Mouse (Mus musculus) urinary bladder, postnatal 4 days (tissue): ENCODE data around the gene Myo9b.
A peak's percentile ranks its signal among the peaks of the same experiment; 100 is the strongest.

Experiments
- DNase-seq, 2 experiments: peaks; one replicate each; pipeline ENCODE4 v3.0.0; 2021 to 2022; ENCODE audit warnings: low spot score in 2 of 2

Myo9b gene

DNA sequence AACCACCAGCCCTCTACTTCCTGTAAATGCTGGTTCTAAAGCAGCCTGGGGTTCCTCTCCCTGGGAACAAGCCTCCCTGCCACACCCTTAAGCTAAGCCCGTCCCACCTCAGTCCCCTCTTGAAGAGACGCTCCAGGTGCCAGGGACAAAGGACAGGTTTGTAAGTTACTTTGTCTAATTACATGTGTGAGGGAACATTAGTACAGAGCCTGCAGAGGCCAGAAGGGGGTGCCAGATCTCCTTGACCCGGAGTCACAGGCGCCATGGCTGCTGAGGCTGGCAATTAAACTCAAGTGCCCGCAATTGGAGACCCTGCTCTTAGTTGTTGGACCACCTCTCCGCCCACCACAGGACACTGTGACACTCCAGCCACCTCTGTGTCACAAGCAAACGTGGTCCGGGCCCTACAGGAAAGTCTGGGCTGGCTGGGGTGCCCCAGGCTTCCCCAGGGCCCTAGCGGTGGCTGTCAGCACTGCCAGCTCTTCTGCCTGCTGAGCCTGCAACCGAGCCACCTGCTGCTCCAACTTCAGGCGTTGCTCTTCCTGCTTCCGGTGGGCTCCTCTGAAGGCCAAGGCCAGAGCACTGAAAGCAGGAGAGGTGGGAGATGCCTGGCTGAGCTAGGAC lies 112.8 kb downstream of the Myo9b start:
- no peak for DNase-seq

DNA sequence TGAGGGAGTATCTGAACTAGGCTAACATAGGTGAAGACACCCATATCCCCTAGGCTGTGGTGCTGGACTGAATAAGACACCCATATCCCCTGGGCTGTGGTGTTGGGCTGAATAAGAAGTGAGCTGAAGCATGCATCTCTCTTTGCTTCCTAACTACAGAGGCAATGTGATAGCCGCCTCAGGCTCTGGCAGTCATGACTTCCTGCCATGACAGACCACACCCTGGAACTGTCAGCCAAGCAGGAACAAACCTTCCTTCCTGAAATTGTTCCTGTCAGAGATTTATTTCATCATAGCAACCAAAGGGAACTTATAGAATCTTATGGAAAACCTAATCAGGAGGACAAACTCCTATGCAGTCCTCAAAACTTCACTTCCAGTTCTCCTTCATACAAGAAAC lies 115.8 kb downstream of the Myo9b start:
- DNase-seq: no peak

DNA sequence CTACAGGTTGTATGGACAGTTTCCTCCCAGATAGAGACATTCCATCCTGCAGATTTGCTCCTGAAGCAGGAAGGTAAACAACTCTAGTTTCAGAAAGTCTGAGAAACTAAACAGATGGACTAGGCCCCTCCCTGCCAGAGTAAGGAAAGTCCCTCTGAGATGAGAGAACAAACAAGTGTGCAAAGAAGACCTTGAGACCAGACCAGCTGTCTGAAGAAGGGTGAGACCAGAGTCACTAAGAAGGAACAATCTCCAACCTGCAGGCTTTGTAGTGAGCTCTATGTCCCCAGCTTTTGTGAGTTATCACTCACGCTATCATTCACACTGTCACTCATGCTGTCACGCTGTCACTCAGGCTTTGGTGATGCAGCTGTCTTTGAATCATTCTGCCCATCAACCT lies 119.2 kb downstream of the Myo9b start:
- no peak for DNase-seq

DNA sequence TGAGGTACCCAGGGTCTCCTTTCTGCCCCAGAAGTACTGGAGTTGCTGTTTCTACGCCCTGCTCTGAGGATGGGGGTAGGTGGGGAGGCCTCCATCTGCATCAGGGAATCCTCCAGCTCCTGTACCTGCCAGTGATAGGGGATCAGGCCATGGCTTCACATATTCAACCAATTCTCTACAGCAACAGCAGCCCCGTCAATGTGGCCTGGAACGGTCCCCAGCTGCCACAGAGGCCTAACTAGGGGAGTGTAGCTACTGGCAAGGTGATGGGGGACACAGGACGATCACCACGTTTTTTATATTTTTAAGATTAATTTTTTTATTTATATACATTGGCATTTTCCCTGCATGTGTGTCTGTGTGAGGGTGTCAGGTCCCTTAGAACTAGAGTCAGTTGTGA lies 119.9 kb downstream of the Myo9b start:
- DNase-seq: no peak

DNA sequence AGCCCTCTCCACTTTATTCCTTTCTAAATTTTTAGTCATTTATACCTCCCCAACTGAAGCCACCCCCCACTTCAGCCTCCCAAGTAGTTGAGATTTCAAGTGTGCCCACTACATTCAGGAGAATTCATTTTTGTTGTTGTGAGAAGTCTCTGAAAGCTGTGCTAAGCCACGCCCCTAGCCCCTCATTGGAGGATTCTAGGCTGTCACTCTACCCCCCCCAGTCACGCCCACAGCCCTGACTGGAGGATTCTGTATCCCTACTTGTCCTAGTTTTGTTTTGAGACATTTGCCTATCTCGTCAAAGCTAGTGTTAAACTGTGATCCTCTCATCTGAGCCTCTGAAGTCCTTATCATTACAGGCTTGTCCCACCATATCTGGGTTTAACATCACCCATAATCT lies 120.4 kb downstream of the Myo9b start:
- no peak for DNase-seq

DNA sequence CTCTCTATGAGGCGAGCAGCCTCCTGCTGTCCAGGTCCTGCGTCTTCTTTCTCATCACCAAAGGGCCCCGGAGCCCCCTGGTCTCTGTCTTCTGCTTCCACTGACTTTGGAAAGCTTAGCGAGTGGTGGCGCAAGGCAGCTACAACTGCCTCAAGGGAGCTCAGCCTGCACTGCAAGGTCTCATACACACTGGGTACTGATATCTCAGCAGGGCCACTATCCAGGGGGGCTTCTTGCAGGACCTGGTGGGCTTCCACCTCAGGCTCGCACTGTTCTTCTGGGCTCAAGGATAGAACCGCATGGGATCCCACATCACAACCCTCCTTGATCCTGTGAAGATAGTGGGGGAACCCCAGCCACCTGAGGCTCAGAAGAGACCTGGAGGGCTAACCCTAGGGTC lies 122.0 kb downstream of the Myo9b start:
- no peak for DNase-seq

DNA sequence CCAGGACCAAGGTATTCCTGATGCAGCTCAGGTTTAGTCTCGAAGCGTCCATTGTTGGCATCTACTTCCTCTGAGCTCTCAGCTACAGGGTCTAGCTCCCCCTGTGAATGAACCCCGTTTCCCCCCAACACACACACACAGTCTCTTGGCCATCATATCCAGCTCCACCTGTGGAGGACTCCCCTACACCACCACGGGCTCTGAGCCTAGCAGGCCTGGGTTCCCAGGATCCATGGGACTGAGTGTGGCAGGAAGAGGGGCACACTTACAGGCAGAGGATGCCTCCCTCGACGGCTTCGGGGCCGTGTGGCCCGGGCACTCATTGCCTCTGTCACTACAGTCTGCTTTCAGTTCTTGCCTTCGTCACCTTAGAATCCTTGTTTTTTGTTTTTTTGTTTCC lies 122.6 kb downstream of the Myo9b start:
- no peak for DNase-seq

DNA sequence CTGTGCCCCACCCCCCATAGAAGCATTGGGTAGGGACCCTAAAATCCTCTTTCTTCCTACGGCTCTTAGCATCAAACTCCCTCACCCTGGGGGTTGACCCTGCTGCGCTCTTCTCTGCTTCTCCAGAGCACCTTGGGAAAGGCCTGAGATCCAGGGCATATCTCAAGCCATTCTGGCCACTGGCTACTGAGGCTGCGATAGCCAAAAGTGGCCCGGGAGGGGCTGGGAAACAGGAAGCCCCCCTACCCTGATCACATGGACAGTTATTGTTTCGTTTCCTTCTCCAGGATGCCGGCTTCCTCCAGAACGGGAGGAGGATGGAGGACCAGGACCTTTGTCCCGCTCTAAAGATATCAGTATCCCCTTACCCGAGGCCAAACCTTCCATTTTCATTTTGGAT lies 123.1 kb downstream of the Myo9b start, which contains the start of gene Ushbp1:
Gene Ushbp1 (minus strand): TSS at position 174 of the 400 bp plus-strand sequence.
- DNase-seq: no peak

DNA sequence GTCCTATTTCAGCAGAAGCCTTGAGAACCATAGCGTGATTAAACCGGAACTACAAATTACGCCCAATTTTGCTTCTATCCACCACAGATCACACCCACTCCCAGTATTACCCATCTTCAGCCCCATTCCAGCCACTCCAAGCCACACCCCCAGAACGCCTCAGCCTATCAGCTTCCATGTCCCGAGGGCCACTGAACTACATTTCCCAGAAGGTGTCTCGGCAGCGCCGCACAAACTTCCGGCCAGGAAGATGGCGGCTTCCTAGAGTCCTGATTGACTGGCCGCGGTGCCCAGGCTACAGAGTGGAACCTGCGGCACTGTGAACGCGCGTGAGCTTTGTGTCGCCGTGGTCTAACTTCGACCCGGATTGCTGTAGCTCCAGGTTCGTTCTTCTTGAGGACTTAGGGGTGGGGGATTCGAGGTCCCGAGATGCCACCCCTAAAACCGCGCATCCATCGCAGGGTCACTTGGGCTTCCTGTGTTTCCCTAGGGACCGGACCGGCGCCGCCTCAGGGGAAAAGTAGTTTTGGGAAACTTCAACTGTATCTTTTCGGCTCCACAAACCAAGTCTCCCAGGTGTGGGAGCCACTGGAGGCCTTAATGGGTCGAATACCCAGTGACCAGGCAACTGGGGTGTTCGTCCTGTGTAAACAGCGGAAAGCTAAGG lies 124.3 kb downstream of the Myo9b start, which contains the start of gene Babam1:
Gene Babam1 (plus strand): TSS at position 223 of the 667 bp plus-strand sequence.
- peak; percentile 89 to 92 for DNase-seq

DNA sequence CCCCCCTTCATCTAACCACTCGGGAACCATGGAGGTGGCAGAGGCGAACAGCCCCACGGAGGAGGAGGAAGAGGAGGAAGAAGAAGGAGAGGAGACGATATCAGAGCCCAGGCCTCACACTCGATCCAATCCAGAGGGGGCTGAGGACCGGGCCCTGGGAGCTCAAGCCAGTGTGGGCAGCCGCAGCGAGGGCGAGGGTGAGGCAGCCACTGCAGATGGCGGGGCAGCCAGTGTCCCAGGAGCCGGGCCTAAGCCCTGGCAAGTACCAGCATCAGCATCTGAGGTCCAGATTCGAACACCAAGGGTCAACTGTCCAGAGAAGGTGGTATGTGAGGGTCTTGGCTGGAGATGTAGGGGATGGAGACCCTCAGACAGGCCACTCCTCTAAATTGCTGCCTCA lies 125.2 kb downstream of the Myo9b start:
- no peak for DNase-seq

DNA sequence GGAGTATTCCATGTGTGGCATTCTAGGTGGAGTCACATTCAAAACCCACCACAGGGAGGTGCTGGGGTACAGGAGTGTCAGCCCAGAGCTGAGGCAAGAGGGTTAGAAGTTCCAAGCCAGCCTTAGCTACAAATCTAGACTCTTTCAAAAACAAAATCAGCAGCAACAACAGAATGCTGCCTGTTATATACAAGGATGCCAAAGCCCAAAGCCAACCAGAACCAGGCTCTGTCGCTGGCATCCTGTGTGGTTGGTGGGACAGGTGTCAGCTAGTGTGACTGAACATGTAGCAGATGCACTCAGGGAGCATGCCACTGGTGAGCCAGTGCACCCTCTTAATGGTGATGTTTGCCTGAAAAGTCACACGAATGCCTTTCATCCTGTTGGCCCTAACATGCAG lies 128.3 kb downstream of the Myo9b start:
- no peak for DNase-seq

DNA sequence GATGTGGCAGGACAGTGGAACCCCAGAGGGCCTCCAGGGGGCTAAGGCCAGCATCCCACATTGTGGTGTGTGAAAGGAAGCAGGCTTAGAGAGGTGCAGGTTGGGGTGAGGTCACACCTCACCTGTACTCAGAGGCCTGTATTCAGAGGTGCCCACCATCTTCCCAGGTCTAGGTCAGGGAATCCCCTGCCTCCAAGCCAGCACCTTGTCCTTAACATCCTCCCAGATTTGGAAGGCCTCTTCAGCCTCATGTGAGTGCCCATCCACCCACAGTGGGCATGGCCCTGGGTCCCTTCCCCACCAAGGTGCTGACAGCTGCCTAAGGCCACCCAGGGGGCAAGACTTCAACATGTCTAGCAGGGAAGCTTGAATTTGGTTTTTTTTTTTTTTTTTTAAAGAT lies 128.9 kb downstream of the Myo9b start:
- no peak for DNase-seq

DNA sequence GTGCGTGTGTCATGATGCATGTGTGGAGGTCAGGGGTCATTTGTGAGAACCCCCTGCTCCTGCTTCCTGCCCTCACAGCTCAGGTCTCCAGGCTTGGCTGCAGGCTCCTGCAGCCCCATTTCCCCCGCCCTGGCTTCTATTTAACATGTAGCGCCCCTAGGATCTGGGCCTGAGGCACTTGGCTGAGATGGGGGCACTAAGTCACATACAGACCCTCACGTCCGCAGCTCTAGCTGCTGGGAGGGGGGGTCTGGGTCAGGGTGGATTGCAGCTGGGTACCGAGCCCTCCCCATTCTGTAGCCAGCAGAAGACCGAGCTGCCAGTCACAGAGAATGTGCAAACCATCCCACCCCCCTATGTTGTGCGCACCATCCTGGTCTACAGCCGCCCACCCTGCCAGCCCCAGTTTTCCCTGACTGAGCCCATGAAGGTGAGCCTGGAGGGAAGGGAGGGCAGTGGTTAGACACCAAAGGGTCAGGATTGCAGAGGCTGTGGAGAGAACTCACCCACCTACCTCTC lies 130.0 kb downstream of the Myo9b start:
- DNase-seq: no peak

DNA sequence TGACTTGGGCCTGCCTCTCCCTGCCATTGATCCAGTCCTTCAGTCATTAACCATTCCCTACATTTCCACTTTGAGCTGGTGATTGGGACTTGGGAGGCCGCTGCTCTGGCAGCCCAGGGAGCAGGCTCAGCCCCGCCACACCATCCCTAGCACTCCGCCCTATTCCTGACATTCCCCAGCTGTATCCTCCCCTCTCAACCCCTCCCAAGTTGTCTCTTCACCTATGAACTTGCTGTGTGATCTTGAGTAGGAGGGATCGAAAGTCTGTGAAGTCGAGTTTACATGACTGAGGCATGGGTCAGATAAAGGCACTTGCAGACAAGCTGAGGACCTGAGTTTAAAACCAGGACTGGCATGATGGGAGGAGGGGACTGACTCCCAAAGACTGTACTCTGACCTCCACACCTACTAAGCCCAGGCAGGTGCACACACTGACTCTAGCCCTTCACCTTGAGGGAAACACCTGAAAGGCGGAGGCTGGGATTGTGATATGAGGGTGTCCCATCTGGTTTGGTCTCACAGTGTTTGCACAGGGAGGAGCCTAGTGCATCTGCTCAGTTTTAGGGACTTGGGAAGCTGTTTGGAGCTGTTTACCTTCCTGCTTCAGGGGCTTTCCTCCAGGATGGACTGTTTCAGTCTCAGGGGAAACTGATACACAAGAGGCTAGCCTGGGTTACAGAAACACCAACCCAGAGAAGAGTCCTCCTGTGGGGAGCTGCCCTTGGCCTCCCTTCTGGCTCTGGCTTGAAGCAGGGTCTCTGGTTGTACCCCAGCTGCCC lies 130.8 kb downstream of the Myo9b start:
- no peak for DNase-seq

DNA sequence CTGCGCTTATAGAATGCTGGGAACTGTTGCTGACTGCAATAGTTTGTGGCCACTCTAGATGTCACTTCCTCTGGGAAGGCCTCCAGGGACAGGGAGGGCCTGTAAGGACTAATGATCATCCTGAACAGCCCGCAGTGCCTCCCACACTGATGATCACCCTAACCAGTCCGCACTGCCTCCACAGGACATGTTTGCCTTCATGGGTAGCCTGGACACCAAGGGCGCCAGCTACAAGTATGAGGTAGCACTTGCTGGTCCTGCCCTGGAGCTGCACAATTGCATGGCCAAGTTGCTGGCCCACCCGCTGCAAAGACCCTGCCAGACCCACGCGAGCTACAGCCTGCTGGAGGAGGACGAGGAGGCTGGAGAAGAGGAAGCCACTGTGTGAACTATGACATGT lies 131.5 kb downstream of the Myo9b start:
- DNase-seq: no peak

DNA sequence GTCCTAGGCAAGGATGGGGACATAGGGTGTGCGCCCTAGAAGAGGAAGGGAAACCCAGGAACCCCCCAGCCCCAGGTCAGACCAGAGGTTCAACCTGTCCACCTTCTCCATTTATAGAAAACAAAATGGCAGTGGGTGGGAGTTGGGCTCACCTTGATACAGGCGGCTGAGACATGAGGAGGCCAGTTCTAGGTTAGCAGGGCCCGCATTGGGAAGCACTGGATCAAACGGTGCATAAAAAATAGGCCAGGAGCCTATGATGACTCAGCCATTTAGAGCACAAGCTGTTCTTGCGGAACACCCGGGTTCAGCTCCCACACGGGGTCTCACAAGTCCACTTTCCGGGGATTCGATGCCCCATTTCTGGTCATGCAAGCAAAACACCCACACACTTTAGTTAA lies 132.4 kb downstream of the Myo9b start:
- DNase-seq: peak in 1 of 2 experiments; percentile 53

DNA sequence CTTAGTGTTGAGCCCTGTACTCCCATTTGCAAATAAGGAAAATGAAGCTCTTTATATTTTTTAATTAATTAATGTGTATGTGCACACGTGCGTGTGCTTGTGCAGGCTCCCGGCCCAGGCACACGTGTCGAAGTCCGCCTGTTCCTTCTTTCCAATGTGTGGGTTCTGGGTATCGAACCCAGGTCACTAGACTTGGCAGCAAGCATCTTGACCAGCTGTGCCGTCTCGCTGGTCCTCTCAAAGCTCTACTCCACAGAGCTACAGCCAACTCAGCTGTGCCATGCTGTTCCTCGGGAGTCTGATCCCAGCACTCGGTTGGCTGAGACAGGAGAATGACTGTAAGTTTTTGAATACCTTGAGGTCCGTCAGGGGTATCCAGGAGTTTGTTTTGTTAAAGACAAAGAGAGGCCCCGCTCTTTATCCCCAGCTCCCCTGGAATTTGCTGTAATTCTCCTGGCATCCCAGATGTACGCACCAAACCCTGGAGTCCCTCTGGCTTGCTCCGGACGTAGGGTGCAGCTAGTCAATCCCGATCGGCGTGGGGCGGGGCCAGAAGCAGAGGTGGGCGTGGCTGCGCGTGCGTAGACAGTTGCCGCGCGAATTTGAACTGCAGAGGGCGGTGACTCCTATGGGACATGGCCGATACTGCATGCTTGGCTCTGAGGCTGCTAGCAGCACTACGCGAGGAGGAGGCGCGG lies 133.0 kb downstream of the Myo9b start, which contains the start of gene Ankle1:
Gene Ankle1 (plus strand): TSS at position 610 of the 698 bp plus-strand sequence.
- DNase-seq: peak; percentile 94 to 97

DNA sequence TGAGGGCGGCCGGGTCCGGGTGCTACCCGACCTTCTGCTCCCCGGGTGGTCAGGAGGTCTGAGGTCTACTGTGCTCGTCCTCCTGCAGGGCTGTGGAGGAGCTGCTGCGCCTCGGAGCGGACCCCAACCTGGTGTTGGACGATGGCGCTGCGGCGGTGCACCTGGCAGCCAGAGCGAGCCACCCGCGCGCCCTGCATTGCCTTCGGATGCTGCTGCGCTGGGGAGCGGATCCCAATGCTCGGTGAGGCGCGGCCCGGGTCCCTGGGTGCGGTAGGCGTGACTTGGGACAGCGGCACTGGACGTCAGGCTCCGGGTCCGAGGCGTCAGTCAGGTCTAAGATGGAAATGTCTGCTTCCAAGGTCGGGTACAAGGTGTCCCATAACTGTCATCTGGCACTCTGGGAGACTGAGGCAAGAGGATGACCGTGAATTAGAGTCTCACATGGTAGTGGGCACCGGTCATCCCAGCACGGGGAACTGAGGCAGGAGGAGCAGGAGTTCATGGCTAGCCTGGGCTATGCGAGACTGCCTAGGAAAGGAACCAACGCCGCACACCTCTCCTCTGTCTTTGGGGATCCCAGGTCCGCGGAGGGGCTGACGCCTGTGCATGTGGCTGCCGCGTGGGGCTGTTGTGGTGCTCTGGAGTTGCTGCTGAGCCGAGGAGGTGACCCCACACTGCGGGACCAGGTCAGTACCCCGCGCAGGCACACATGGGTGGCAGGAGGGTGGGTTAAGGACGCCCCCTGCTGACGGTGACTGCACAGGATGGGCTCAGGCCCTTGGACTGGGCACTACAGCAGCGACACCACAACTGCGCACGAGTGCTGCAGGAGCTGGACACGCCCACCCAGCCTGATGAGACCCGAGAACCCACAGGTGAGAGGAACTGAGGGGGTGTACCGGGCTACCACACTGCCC lies 133.8 kb downstream of the Myo9b start:
- DNase-seq: peak in 1 of 2 experiments; percentile 46

DNA sequence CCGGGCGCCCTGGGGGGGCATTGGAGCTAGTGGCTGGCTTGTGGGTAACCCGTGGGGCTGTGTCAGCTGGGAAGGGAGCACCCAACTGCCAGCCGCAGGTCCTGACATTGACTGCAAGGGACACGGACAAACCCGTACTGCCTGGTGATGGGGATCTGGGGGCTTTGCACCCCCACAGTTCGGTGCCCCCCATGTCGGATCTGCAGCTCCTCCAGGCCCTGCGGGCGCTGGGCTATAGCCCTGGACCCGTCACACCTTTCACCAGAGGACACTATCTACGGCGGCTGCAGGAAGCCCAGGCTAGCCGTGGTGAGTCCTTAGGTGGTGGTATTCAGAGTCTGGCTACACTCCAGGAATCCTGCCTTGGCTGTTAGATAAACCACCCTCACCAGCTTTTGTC lies 134.9 kb downstream of the Myo9b start:
- peak in 1 of 2 experiments; percentile 17 for DNase-seq

DNA sequence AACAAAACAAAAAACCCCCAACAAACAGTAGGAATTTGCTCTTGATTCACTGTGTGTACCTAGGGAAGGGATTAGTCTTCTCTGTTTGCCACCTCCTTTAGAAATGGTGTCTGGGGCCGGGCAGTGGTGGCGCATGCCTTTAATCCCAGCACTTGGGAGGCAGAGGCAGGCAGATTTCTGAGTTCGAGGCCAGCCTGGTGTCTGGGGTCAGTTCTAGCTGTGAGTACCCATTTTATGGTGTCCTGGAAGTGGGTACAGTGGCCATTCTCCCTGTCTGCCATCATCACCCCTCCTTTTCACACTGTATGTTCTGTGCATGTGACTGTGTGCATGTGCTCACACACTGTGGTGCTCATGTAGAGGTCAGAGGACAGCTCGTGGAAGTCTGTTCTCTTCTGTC lies 135.7 kb downstream of the Myo9b start:
- no peak for DNase-seq
